Mouse (Mus musculus) forebrain, embryonic 15.5 days (tissue): Measurements from ENCODE around the gene Fyn. TPM values are rescaled to one million over a fixed set of nuclear protein-coding genes. Genes with fewer than 3 reads are reported as not detected.

Source experiments
- ATAC-seq: fragments of 200-750 bp; cut with Nextera tagmentation; replicated peaks from 2 replicates; pipeline ENCODE4 v1.8.0; 2017; ENCODE audit warnings: mild to moderate bottlenecking, moderate TSS enrichment, moderate library complexity
- H3K27ac ChIP-seq: fragments of 300-500 bp; sonication (generic); replicated peaks from 2 replicates; pipeline ENCODE4 v1.5.1; 2015; ENCODE audit warnings: mild to moderate bottlenecking, inconsistent platforms
- H3K27me3 ChIP-seq: fragments of 300-500 bp; sonication (generic); 2 replicates; pipeline ENCODE4 v1.6.1; 2015; ENCODE audit warnings: inconsistent platforms
- H3K36me3 ChIP-seq: fragments of 300-500 bp; sonication (generic); 2 replicates; pipeline ENCODE4 v1.6.1; 2015; ENCODE audit warnings: mild to moderate bottlenecking, inconsistent platforms
- H3K4me1 ChIP-seq: fragments of 300-500 bp; sonication (generic); 2 replicates; pipeline ENCODE4 v1.6.1; 2015; ENCODE audit warnings: inconsistent platforms
- H3K4me2 ChIP-seq: fragments of 300-500 bp; sonication (generic); replicated peaks from 2 replicates; pipeline ENCODE4 v1.6.1; 2015; ENCODE audit warnings: mild to moderate bottlenecking, inconsistent platforms
- H3K4me3 ChIP-seq: fragments of 300-500 bp; sonication (generic); 2 replicates; pipeline ENCODE4 v1.5.1; 2015; ENCODE audit warnings: mild to moderate bottlenecking, inconsistent platforms
- H3K9ac ChIP-seq: fragments of 300-500 bp; sonication (generic); replicated peaks from 2 replicates; pipeline ENCODE4 v1.6.1; 2015; ENCODE audit warnings: mild to moderate bottlenecking, inconsistent platforms
- H3K9me3 ChIP-seq: fragments of 300-500 bp; sonication (generic); 2 replicates; pipeline ENCODE4 v1.6.1; 2016; ENCODE audit warnings: inconsistent platforms
- whole genome bisulfite sequencing: fragments of 180-500 bp; shearing (Covaris S2); methylation state at CpG from one replicate; pipeline ENCODE4 v1.1.7; 2015; ENCODE audit warnings: mixed read lengths; 5-methylcytosine and 5-hydroxymethylcytosine counted together
- polyA plus RNA-seq: library from polyadenylated mRNA; unstranded; fragments of >200 nt; fragmentation: Nextera tagmentation; extraction: Ambion mirVana; gene quantifications from 2 replicates; pipeline ENCODE4 v1.2.1, GENCODE M21; 2015

Fyn gene
- polyA plus RNA-seq, 1 experiment from 2014 or later = 79.3 TPM

DNA sequence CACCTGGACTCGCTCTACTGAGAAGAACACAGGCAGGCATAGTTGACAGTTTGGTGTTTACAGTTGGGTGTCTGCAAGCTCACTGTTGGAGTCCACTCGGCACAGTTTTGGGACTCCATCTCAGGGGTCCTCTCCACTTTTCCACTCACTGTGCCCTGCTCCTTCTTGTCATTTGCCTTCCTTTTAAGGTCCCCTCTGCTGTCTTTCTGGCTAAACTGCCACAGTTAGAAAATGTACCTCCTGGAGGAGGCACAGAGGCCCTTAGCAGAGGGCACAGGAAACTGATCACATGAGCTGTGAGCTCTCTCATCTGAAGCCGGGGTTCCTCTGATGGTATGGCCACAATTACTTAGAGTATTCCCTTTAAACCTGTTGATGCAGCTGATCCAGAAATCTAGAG lies 120.3 kb downstream of the Fyn start:
- Histone ChIP-seq H3K4me3 (no peak overlapping the region), H3K36me3 (0 out of 2 replicates have a peak, but pooled peaks cover 3% of the 10 kb centered on the region), H3K4me2 (no peak overlapping the region), H3K27ac (no peak overlapping the region), H3K9ac (no peak overlapping the region), H3K27me3 (no peaks in the 10 kb centered on the region), H3K4me1 (peaks cover 66% of the 10 kb centered on the region), H3K9me3 (no peaks in the 10 kb centered on the region)
- WGBS = 92% methylated on average over 3 of the region's 3 CpGs
- ATAC-seq = no peak

DNA sequence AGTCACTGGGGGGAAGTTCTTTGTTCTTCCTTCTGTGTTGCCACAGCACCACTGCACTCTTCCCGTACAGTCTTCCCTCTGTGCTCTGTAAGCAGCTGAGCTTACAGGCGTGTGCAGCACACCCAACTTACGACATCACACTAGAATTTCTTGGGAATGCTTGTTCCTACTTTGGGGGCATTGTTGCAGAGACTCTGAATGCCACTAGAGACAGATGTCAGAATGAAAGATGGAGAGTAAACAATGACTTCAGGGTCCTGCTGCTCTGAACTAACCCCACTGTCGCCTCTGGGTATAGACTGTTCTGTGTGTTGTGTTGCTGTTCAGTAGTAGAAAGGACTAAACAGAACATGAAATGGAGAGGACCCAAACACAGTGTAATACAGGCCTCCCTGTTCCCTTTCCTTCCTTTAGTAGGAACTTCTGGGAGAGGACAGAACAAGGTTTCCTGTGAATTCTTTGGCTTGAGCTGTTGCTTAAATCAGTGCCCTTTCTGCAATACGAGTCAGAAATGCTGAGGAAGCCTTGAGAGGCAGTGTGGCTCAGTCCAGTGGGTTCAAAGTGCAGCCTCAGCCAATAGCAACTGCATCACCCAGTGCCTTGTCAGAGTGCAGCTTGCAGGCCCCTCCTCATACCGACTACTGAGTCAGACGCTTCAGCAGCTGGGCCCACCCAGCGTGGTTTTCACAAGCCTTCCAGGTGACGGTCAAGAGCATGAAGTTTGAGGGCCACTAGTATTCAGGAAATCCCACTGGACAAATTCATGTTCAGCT lies 121.9 kb downstream of the Fyn start:
- Histone ChIP-seq H3K27me3 (no peaks in the 10 kb centered on the region), H3K36me3 (0 out of 2 replicates have a peak, but pooled peaks cover 3% of the 10 kb centered on the region), H3K4me3 (no peak overlapping the region), H3K9me3 (no peaks in the 10 kb centered on the region), H3K27ac (0 out of 2 replicates have a peak overlapping the region, but pooled peaks have one; percentile 4), H3K4me2 (no peak overlapping the region), H3K9ac (no peak overlapping the region), H3K4me1 (peaks cover 50% of the 10 kb centered on the region)
- WGBS = 71% methylated on average over 9 of the region's 9 CpGs
- no peak for ATAC-seq

DNA sequence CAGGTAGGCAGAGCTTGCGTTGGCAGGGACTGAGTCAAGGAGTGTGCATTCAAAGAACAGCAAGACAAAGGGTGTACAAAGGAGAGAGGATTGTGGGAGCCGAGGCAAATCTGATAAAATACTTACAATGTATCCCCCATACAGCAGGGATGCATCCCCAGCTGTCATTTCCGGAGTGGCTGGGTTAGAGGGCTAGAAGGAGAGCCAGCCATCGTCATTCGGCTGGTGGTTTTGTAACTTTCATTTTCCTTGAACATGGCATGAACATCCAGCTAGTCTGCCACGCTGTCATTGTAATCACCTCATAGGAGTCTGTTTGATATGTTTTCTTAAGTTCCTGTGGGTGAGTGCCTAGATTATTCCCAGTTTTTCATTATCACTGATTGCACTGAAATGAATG lies 123.5 kb downstream of the Fyn start:
- 75% methylated on average over 6 of the region's 6 CpGs for WGBS
- peaks cover 35% of the 10 kb centered on the region for H3K4me1 ChIP-seq

DNA sequence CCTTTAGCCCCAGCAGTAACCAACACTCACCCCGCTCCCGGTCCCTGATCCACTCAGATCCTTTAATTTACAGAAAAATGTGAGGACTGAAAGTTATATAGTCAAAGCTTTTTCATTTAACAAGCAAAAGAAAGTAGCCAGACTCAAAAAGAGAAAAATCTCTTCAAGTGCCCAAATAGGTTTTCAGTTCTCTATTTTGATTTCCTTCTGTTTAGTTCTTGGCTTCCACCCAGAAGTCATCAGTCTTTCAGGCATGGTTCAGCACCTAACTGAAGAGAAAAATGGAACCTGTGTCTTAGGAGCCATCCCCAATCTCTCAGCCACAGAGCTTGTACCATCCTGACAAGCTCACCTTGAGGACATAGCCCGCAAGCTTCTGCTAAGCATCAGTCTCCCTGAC lies 124.4 kb downstream of the Fyn start:
- no peaks in the 10 kb centered on the region for H3K9me3 ChIP-seq
- no peak overlapping the region for H3K4me3 ChIP-seq
- peaks cover 35% of the 10 kb centered on the region for H3K4me1 ChIP-seq
- H3K27me3 ChIP-seq = no peaks in the 10 kb centered on the region
- H3K36me3 ChIP-seq = 0 out of 2 replicates have a peak, but pooled peaks cover 3% of the 10 kb centered on the region
- no peak overlapping the region for H3K4me2 ChIP-seq
- H3K9ac ChIP-seq = no peak overlapping the region
- WGBS = 98% methylated on average over 3 of the region's 3 CpGs
- no peak for ATAC-seq
- H3K27ac ChIP-seq = no peak overlapping the region

More for the DNA sequence above, 123.5 kb downstream of the Fyn start:
- H3K9ac ChIP-seq = no peak overlapping the region
- no peaks in the 10 kb centered on the region for H3K9me3 ChIP-seq
- H3K36me3 ChIP-seq = 0 out of 2 replicates have a peak, but pooled peaks cover 3% of the 10 kb centered on the region
- no peak overlapping the region for H3K4me3 ChIP-seq
- no peaks in the 10 kb centered on the region for H3K27me3 ChIP-seq
- no peak overlapping the region for H3K4me2 ChIP-seq
- no peak for ATAC-seq
- H3K27ac ChIP-seq = no peak overlapping the region

DNA sequence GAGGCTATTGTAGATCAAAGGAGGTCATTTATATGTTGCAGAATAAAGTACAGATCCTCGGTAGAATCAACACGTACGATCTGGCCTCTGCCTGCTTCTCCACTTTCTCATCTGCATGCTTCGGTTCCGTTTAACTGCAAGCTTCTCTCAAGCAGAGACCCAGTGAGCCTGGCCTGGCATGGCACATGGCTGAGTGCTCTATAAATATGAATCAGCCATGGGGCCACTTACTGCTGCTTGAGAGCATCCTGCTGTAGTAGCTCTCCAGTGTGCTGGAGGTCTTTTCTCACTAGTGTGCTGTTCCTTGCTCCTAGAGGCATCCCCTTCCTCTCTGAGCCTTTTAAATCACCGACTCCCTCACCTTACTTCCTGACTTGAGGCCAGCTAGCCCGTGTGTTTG lies 130.0 kb downstream of the Fyn start:
- Histone ChIP-seq H3K4me3 (no peak overlapping the region), H3K36me3 (no peaks in the 10 kb centered on the region), H3K9ac (0 out of 2 replicates have a peak overlapping the region, but pooled peaks have one; percentile 10), H3K27me3 (no peaks in the 10 kb centered on the region), H3K4me1 (peaks cover 51% of the 10 kb centered on the region), H3K27ac (peak overlapping the region; percentile 67), H3K9me3 (no peaks in the 10 kb centered on the region), H3K4me2 (no peak overlapping the region)
- no peak for ATAC-seq
- WGBS = 64% methylated on average over 7 of the region's 7 CpGs

DNA sequence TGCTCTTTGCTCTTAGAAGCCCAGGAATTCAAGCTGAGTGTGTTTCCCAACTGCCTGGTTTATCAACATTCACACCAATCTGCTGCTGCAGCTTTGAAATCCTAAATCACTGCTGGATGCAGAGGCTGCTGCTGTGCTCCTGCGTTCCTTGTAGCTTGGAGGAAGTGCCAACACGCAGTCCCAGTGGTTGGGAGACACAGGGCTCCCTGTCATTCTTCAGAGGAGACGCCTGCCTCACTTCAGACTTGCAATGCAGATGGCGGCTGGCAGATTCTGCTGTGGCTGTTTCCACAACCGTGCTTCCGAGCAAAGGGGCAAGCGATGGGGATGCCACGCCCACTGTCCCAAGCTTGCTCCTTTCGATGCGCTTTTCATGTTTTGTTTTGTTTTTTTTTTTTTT lies 132.9 kb downstream of the Fyn start:
- Histone ChIP-seq H3K9ac (no peak overlapping the region), H3K27me3 (no peaks in the 10 kb centered on the region), H3K4me3 (no peak overlapping the region), H3K36me3 (no peaks in the 10 kb centered on the region), H3K4me1 (peaks cover 77% of the 10 kb centered on the region), H3K9me3 (no peaks in the 10 kb centered on the region), H3K27ac (peak overlapping the region; percentile 75), H3K4me2 (0 out of 2 replicates have a peak overlapping the region, but pooled peaks have one; percentile 1)
- ATAC-seq = peak; percentile 5; the same call in 1 of the 2 replicates
- 40% methylated on average over 10 of the region's 10 CpGs for WGBS

DNA sequence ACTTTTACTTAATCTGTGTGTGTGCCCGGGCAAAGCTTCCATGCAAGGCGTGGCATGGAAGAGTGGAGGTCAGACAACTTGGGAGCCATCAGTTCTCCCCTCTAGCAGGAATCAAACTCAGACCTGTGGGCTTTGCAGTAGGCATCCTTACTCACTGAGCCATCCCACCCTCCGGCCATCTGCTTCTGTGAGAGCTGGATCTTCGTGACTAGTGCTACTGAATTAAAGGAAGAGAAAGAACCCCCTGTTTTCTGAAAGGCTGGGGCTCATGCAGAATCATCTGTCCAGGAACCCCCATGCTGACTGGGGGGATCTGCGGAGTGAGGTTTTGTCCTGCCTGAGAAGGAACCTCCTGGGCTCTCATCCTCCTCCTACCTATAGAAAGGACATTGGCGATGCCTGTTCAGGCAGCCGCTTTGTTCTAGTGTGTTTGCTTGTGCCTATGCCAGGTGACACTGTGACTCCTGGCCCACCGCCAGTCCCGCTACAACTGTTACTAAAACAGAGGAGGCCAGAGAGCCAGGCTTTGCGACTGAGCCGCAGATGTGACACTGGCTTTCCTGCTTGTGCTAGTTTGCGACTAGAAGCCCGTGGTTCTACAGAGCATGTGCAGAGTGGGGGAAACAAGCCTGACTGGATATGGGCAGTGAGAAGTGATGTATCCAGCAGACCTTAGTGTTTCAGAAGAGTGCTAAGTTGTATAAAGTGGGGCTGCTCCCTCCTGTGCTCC lies 133.5 kb downstream of the Fyn start:
- no peaks in the 10 kb centered on the region for H3K27me3 ChIP-seq
- H3K4me2 ChIP-seq = no peak overlapping the region
- WGBS = 37% methylated on average over 13 of the region's 13 CpGs
- H3K36me3 ChIP-seq = no peaks in the 10 kb centered on the region
- H3K27ac ChIP-seq = peak overlapping the region; percentile 75
- H3K4me1 ChIP-seq = peaks cover 82% of the 10 kb centered on the region
- H3K9ac ChIP-seq = no peak overlapping the region
- ATAC-seq = peak; percentile 55
- no peak overlapping the region for H3K4me3 ChIP-seq
- H3K9me3 ChIP-seq = no peaks in the 10 kb centered on the region

DNA sequence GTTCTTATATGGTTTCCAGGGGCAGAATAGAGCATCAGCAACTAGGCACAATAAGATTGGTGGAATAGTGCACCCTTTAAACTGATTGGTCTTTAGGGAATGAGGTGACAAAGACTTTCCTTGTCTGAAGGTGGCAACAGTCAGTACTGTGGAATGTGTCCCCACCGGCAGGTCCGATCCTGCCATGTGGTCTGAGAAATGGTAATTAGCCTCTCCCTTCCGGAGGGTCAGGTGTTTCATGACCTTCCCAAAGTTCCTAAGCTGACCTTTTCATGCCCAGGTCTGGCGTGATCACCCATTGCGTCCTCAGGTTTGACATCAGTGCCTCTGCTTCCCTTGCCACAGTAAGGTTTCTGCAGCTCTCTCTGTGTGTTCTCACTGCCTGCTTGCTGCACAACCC lies 134.7 kb downstream of the Fyn start:
- H3K9me3 ChIP-seq = no peaks in the 10 kb centered on the region
- H3K27me3 ChIP-seq = no peaks in the 10 kb centered on the region
- no peak overlapping the region for H3K4me3 ChIP-seq
- H3K4me1 ChIP-seq = peaks cover 73% of the 10 kb centered on the region
- WGBS = 76% methylated on average over 5 of the region's 5 CpGs
- no peaks in the 10 kb centered on the region for H3K36me3 ChIP-seq
- ATAC-seq = no peak
- no peak overlapping the region for H3K4me2 ChIP-seq
- H3K27ac ChIP-seq = no peak overlapping the region
- no peak overlapping the region for H3K9ac ChIP-seq

DNA sequence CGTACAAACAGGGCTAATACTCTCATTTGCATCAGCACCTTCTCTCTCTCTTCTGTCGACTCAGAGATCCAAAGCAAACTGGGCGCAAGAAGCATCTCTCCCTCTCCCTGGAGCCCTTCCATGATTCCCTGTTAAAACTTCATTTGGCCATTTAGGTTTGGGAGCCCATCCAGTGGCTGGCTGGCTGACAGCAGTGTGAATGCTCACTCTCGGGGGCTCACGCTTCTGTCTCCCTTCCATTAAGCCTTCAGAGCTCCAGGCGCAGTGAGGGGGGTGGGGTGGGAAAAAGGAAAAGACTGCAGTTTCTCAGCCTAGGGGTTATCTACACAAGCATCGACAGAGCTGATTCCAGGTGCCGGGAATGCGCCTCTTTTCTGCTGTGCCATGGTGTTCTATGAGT lies 136.4 kb downstream of the Fyn start:
- Histone ChIP-seq H3K4me3 (no peak overlapping the region), H3K9me3 (no peaks in the 10 kb centered on the region), H3K9ac (peak overlapping the region; percentile 17; the same call in 1 of the 2 replicates), H3K4me1 (peaks cover 67% of the 10 kb centered on the region), H3K27me3 (no peaks in the 10 kb centered on the region), H3K36me3 (no peaks in the 10 kb centered on the region), H3K27ac (peak overlapping the region; percentile 49), H3K4me2 (no peak overlapping the region)
- 14% methylated on average over 9 of the region's 9 CpGs for WGBS
- peak; percentile 39 for ATAC-seq

DNA sequence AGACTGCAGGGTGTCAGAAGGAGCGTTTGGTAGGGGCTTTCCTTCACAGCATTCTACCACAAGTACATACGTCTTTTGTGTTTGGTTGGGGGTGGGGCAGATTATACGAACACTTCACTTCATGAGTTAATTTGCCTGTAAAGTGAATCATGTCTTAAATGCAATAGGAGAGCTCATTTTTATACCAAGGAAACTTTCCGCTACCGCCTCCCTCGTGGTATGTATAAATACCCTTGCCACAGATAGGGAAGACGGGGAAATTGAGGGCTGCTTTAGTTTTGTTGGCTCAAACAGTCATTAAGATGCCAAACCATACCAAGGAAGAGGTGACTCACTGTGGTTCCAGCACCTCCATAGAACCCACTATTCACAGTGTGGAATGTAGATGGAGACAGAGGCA lies 137.0 kb downstream of the Fyn start:
- no peak overlapping the region for H3K4me2 ChIP-seq

DNA sequence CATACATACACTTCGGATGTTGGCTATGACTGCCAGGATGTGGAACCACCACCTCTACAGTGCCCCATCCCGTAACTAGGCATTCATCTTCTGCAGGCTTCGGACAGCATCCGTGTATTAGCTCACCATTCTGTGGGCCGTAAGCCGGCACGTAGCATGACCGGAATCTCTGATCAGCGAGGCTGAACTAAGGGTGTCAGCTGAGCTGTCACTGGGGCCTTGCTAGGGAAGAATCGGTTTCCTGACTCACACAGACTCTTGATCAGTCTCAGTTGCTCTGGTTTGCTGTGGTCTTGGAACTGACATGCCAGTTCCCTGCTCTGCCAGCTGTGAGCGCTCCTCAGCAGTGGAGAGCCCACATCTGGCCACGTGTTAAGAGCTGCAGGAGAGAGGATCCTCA lies 137.7 kb downstream of the Fyn start:
- Histone ChIP-seq H3K9me3 (no peaks in the 10 kb centered on the region), H3K4me3 (no peak overlapping the region), H3K27me3 (no peaks in the 10 kb centered on the region), H3K9ac (no peak overlapping the region), H3K4me2 (no peak overlapping the region), H3K4me1 (peaks cover 73% of the 10 kb centered on the region), H3K36me3 (no peaks in the 10 kb centered on the region), H3K27ac (0 out of 2 replicates have a peak overlapping the region, but pooled peaks have one; percentile 3)
- no peak for ATAC-seq
- 62% methylated on average over 12 of the region's 12 CpGs for WGBS

More for the DNA sequence above, 137.0 kb downstream of the Fyn start:
- Histone ChIP-seq H3K27me3 (no peaks in the 10 kb centered on the region), H3K27ac (peak overlapping the region; percentile 49), H3K36me3 (no peaks in the 10 kb centered on the region), H3K9ac (0 out of 2 replicates have a peak overlapping the region, but pooled peaks have one; percentile 17), H3K9me3 (no peaks in the 10 kb centered on the region), H3K4me1 (peaks cover 70% of the 10 kb centered on the region), H3K4me3 (no peak overlapping the region)
- ATAC-seq = no peak
- WGBS = 39% methylated on average over 7 of the region's 7 CpGs

DNA sequence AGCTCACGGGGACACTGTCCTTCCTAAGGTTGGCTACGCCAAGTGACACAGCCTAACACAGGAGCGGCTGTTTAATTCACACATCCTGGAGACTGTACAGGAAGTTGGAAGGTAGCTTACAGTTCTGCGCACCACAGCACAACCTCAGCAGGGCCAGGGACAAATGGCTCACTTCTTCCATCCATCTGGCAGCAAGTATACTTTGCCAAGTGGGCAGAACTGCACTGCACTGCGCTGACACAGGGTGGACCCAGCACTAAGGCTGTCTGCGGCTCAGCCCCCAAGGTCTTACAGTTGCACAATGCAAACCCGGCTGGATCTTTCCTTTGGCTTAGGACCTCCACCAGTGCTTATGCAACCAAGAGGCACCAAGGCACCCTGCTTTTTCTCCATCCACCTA lies 138.2 kb downstream of the Fyn start:
- H3K9ac ChIP-seq = no peak overlapping the region
- H3K9me3 ChIP-seq = no peaks in the 10 kb centered on the region
- WGBS = 67% methylated on average over 7 of the region's 7 CpGs
- H3K4me2 ChIP-seq = no peak overlapping the region
- H3K36me3 ChIP-seq = no peaks in the 10 kb centered on the region
- H3K27me3 ChIP-seq = no peaks in the 10 kb centered on the region
- 0 out of 2 replicates have a peak overlapping the region, but pooled peaks have one; percentile 3 for H3K27ac ChIP-seq
- no peak overlapping the region for H3K4me3 ChIP-seq
- peak; percentile 42 for ATAC-seq
- H3K4me1 ChIP-seq = peaks cover 73% of the 10 kb centered on the region
